Mouse (Mus musculus) brain, embryonic 14.5 days (tissue): ENCODE results near the gene Whrn.

ENCODE experiments used
- CTCF ChIP-seq: fragments of 200-500 bp; IDR thresholded peaks from 2 replicates; pipeline ENCODE4 v1.5.1; 2012; ENCODE audit warnings: inconsistent platforms, mild to moderate bottlenecking, moderate library complexity, borderline replicate concordance; ENCODE audit not compliant: insufficient read depth, insufficient read length; ENCODE audit errors: extremely low read depth
- POLR2A ChIP-seq: fragments of 200-500 bp; IDR thresholded peaks from 2 replicates; pipeline ENCODE4 v1.6.1; 2012; ENCODE audit warnings: mild to moderate bottlenecking, inconsistent platforms, borderline replicate concordance; ENCODE audit not compliant: poor library complexity, insufficient read depth, insufficient read length, severe bottlenecking; ENCODE audit errors: extremely low read depth

DNA sequence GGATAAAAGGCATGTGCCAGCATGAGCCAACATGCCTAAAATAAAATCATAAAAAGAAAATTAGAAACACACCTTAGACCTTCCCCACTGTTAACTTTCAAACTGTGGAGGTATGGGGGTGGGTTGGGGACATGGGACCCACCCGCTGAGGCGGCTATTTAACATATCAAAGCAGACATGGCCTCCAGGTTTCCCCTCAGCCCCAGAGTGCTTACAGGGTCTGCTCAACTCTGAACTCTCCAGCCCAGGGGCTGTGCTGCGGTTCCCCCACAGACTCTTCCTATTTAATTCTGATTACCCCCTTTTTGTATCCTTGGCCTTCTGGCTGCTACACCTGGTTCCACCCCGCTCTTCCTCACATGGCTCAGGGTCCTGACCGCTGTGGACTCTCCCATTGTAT is 39.2 kb downstream of the Whrn start:
- TF ChIP-seq POLR2A (no peak), CTCF (no peak)
